Mouse (Mus musculus) cortical plate, adult 2 months (tissue): ENCODE measurements around the gene Rnf214.

Source experiments
- CTCF ChIP-seq: fragments of 200-500 bp; IDR thresholded peaks from 2 replicates; pipeline ENCODE4 v1.5.1; 2011; ENCODE audit warnings: mild to moderate bottlenecking, control low read depth, low read length; ENCODE audit not compliant: insufficient read depth; ENCODE audit errors: extremely low read depth
- POLR2A ChIP-seq: fragments of 200-500 bp; IDR thresholded peaks from 2 replicates; pipeline ENCODE4 v1.6.1; 2011; ENCODE audit warnings: mild to moderate bottlenecking, low read length, control low read depth; ENCODE audit not compliant: insufficient read depth; ENCODE audit errors: extremely low read depth

GRCm38 (mm10) chr9:45953511-45954293, 47.0 kb upstream of the Rnf214 start:
- TF ChIP-seq CTCF (no peak), POLR2A (no peak)
